Mouse (Mus musculus) C2C12 (cell line): ENCODE measurements around the gene Gm10563.

Source experiments
- CEBPB ChIP-seq: IDR thresholded peaks from one replicate; pipeline ENCODE4 v1.6.1; 2011; ENCODE audit warnings: low read depth, mild to moderate bottlenecking, control low read depth, moderate library complexity
- CTCF ChIP-seq: IDR thresholded peaks from one replicate; pipeline ENCODE4 v1.5.1; 2011; ENCODE audit not compliant: control insufficient read depth, insufficient read depth, insufficient read length
- MAX ChIP-seq: IDR thresholded peaks from one replicate; pipeline ENCODE4 v1.6.1; 2011; ENCODE audit warnings: mild to moderate bottlenecking, control low read depth
- MYOD1 ChIP-seq: IDR thresholded peaks from one replicate; pipeline ENCODE4 v1.6.1; 2011; ENCODE audit warnings: low read depth; ENCODE audit not compliant: control insufficient read depth, insufficient read length
- MYOG ChIP-seq: IDR thresholded peaks from one replicate; pipeline ENCODE4 v1.6.1; 2011; ENCODE audit not compliant: control insufficient read depth, insufficient read length; ENCODE audit errors: extremely low read depth
- USF1 ChIP-seq: IDR thresholded peaks from one replicate; pipeline ENCODE4 v1.6.1; 2011; ENCODE audit warnings: low read depth, mild to moderate bottlenecking, control low read depth, moderate library complexity

DNA sequence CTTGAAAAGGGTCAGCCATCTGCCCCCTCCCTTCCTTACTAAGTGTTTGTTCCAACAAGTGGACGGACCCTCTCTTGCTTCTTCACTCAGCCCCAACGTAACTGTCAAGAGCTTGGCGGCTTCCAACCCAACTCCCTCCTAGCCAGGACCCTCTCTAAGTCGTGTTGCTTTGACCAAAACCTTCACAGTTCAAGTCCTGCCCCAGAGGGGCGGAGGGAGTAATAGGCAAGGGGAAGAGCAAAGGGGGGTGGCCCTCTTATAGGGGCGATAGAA, 8.9 kb upstream of the Gm10563 start:
- TF ChIP-seq USF1: no peak
- no peak for TF ChIP-seq CTCF
- no peak for TF ChIP-seq MYOG
- no peak for TF ChIP-seq MAX
- no peak for TF ChIP-seq CEBPB
- TF ChIP-seq MYOD1: no peak
